Mouse (Mus musculus) midbrain, embryonic 16.5 days (tissue): Measurements from ENCODE around the gene Olfr220. TPM values are rescaled to one million over a fixed set of nuclear protein-coding genes. Genes with fewer than 3 reads are reported as not detected.

Experiments used
- ATAC-seq: fragments of 200-750 bp; cut with Nextera tagmentation; 2 replicates; pipeline ENCODE4 v1.8.0; 2017; ENCODE audit warnings: moderate TSS enrichment
- H3K27ac ChIP-seq: fragments of 300-500 bp; sonication (generic); 2 replicates; pipeline ENCODE4 v1.5.1; 2014; ENCODE audit warnings: mild to moderate bottlenecking, low read length, mixed read lengths
- H3K27me3 ChIP-seq: fragments of 300-500 bp; sonication (generic); 2 replicates; pipeline ENCODE4 v1.6.1; 2014; ENCODE audit warnings: low read depth, low read length, mixed read lengths; ENCODE audit not compliant: control insufficient read depth, insufficient read depth
- H3K36me3 ChIP-seq: fragments of 300-500 bp; sonication (generic); 2 replicates; pipeline ENCODE4 v1.6.1; 2014; ENCODE audit warnings: mild to moderate bottlenecking, low read length, moderate library complexity, mixed read lengths; ENCODE audit not compliant: control insufficient read depth, insufficient read depth
- H3K4me1 ChIP-seq: fragments of 300-500 bp; sonication (generic); 2 replicates; pipeline ENCODE4 v1.6.1; 2014; ENCODE audit warnings: mild to moderate bottlenecking, low read length, mixed read lengths; ENCODE audit not compliant: control insufficient read depth, insufficient read depth
- H3K4me2 ChIP-seq: fragments of 300-500 bp; sonication (generic); 2 replicates; pipeline ENCODE4 v1.6.1; 2014; ENCODE audit warnings: mild to moderate bottlenecking, low read length, mixed read lengths
- H3K4me3 ChIP-seq: fragments of 300-500 bp; sonication (generic); 2 replicates; pipeline ENCODE4 v1.5.1; 2014; ENCODE audit warnings: low read depth, mild to moderate bottlenecking, low read length, moderate library complexity, mixed read lengths
- H3K9ac ChIP-seq: fragments of 300-500 bp; sonication (generic); 2 replicates; pipeline ENCODE4 v1.6.1; 2014; ENCODE audit warnings: low read depth, low read length, mixed read lengths
- H3K9me3 ChIP-seq: fragments of 300-500 bp; sonication (generic); replicated peaks from 2 replicates; pipeline ENCODE4 v1.6.1; 2014; ENCODE audit warnings: mild to moderate bottlenecking, low read length, mixed read lengths; ENCODE audit not compliant: control insufficient read depth, poor library complexity, severe bottlenecking
- WGBS: fragments of 180-500 bp; shearing (Covaris S2); extraction: QIAGEN DNeasy Blood & Tissue Kit; methylation state at CpG from one replicate; pipeline ENCODE4 v1.1.7; 2014; 5-methylcytosine and 5-hydroxymethylcytosine counted together
- polyA plus RNA-seq: library from polyadenylated mRNA; unstranded; fragments of >200 nt; fragmentation: Nextera tagmentation; extraction: Ambion mirVana; gene quantifications from 2 replicates; pipeline ENCODE4 v1.2.1, GENCODE M21; 2015

Gene Olfr220
- polyA plus RNA-seq = not detected in 2 replicates

GRCm38 (mm10) chr1:174441782-174442181 is at the start of gene Olfr220:
Gene Olfr220, plus strand, starts transcription at chr1:174442082.
- WGBS = 88% methylated on average over 1 of the region's 1 CpGs
- H3K9me3 ChIP-seq = 0 out of 2 replicates have a peak, but pooled peaks cover 3% of the 10 kb centered on the region
- no peak within 1 kb of the TSS for H3K27ac ChIP-seq
- H3K4me1 ChIP-seq = no peaks in the 10 kb centered on the region
- no peaks in the 10 kb centered on the region for H3K27me3 ChIP-seq
- ATAC-seq = no peak
- no peak within 1 kb of the TSS for H3K9ac ChIP-seq
- no peak within 1 kb of the TSS for H3K4me3 ChIP-seq
- no peak within 1 kb of the TSS for H3K4me2 ChIP-seq
- no peaks in the 10 kb centered on the region for H3K36me3 ChIP-seq

- Histone ChIP-seq H3K36me3 (no peaks in the 10 kb centered on the region), H3K4me2 (no peak overlapping the region), H3K27ac (no peak overlapping the region), H3K27me3 (no peaks in the 10 kb centered on the region), H3K9ac (no peak overlapping the region), H3K9me3 (no peaks in the 10 kb centered on the region), H3K4me1 (no peaks in the 10 kb centered on the region), H3K4me3 (no peak overlapping the region)
- no peak for ATAC-seq
- 88% methylated on average over 4 of the region's 4 CpGs for WGBS
Measured at GRCm38 (mm10) chr1:174422959-174423358, 18.9 kb upstream of the Olfr220 start.

- no peak for ATAC-seq
- no peaks in the 10 kb centered on the region for H3K36me3 ChIP-seq
- H3K27ac ChIP-seq = no peak within 1 kb of the TSS
- H3K4me3 ChIP-seq = no peak within 1 kb of the TSS
- no peak within 1 kb of the TSS for H3K4me2 ChIP-seq
- H3K9ac ChIP-seq = no peak within 1 kb of the TSS
- WGBS = 65% methylated on average over 1 of the region's 1 CpGs
- H3K4me1 ChIP-seq = no peaks in the 10 kb centered on the region
- no peaks in the 10 kb centered on the region for H3K9me3 ChIP-seq
- no peaks in the 10 kb centered on the region for H3K27me3 ChIP-seq
Measured at GRCm38 (mm10) chr1:174423764-174424163, 18.1 kb upstream of the Olfr220 start, which contains the start of gene Olfr414. Gene Olfr414, plus strand, starts transcription at chr1:174424064.

GRCm38 (mm10) chr1:174426180-174426986 is 15.5 kb upstream of the Olfr220 start:
- no peak for ATAC-seq
- Histone ChIP-seq H3K36me3 (no peaks in the 10 kb centered on the region), H3K4me3 (no peak overlapping the region), H3K4me1 (no peaks in the 10 kb centered on the region), H3K9me3 (no peaks in the 10 kb centered on the region), H3K27me3 (no peaks in the 10 kb centered on the region), H3K4me2 (no peak overlapping the region), H3K27ac (no peak overlapping the region), H3K9ac (no peak overlapping the region)
- 64% methylated on average over 3 of the region's 3 CpGs for whole genome bisulfite sequencing

- Histone ChIP-seq H3K4me3 (no peak overlapping the region), H3K4me2 (no peak overlapping the region), H3K27ac (no peak overlapping the region), H3K36me3 (no peaks in the 10 kb centered on the region), H3K27me3 (no peaks in the 10 kb centered on the region), H3K9me3 (no peaks in the 10 kb centered on the region), H3K4me1 (no peaks in the 10 kb centered on the region), H3K9ac (no peak overlapping the region)
- 88% methylated on average over 1 of the region's 1 CpGs for WGBS
- ATAC-seq = no peak
Measured at GRCm38 (mm10) chr1:174427402-174427801, 14.5 kb upstream of the Olfr220 start.

- Histone ChIP-seq H3K36me3 (no peaks in the 10 kb centered on the region), H3K4me3 (no peak overlapping the region), H3K9ac (no peak overlapping the region), H3K4me2 (no peak overlapping the region), H3K27ac (no peak overlapping the region), H3K27me3 (no peaks in the 10 kb centered on the region), H3K4me1 (no peaks in the 10 kb centered on the region), H3K9me3 (no peaks in the 10 kb centered on the region)
- no peak for ATAC-seq
- 96% methylated on average over 2 of the region's 2 CpGs for WGBS
Measured at GRCm38 (mm10) chr1:174428407-174428806, 13.5 kb upstream of the Olfr220 start.

- no peaks in the 10 kb centered on the region for H3K27me3 ChIP-seq
- H3K27ac ChIP-seq = no peak overlapping the region
- ATAC-seq = no peak
- 0 out of 2 replicates have a peak, but pooled peaks cover 2% of the 10 kb centered on the region for H3K9me3 ChIP-seq
- H3K36me3 ChIP-seq = no peaks in the 10 kb centered on the region
- no peak overlapping the region for H3K4me3 ChIP-seq
- H3K4me1 ChIP-seq = no peaks in the 10 kb centered on the region
- 56% methylated on average over 1 of the region's 1 CpGs for WGBS
- H3K9ac ChIP-seq = no peak overlapping the region
- no peak overlapping the region for H3K4me2 ChIP-seq
Measured at GRCm38 (mm10) chr1:174434121-174434520, 7.8 kb upstream of the Olfr220 start.

GRCm38 (mm10) chr1:174455100-174455499 is 13.2 kb downstream of the Olfr220 start:
- no peak for ATAC-seq
- H3K27ac ChIP-seq = no peak overlapping the region
- H3K4me2 ChIP-seq = no peak overlapping the region
- no peak overlapping the region for H3K4me3 ChIP-seq
- H3K9ac ChIP-seq = no peak overlapping the region
- H3K27me3 ChIP-seq = no peaks in the 10 kb centered on the region
- 85% methylated on average over 2 of the region's 2 CpGs for WGBS
- no peaks in the 10 kb centered on the region for H3K4me1 ChIP-seq
- H3K9me3 ChIP-seq = no peaks in the 10 kb centered on the region
- H3K36me3 ChIP-seq = no peaks in the 10 kb centered on the region

- no peaks in the 10 kb centered on the region for H3K4me1 ChIP-seq
- no peak overlapping the region for H3K27ac ChIP-seq
- H3K4me3 ChIP-seq = no peak overlapping the region
- H3K36me3 ChIP-seq = no peaks in the 10 kb centered on the region
- H3K27me3 ChIP-seq = no peaks in the 10 kb centered on the region
- no peaks in the 10 kb centered on the region for H3K9me3 ChIP-seq
- no peak overlapping the region for H3K4me2 ChIP-seq
- 88% methylated on average over 3 of the region's 3 CpGs for WGBS
- no peak overlapping the region for H3K9ac ChIP-seq
- ATAC-seq = no peak
Measured at GRCm38 (mm10) chr1:174465385-174465784, 23.5 kb downstream of the Olfr220 start.
